ENCODE assay signal across 13 mouse cellular contexts in the genomic region with DNA sequence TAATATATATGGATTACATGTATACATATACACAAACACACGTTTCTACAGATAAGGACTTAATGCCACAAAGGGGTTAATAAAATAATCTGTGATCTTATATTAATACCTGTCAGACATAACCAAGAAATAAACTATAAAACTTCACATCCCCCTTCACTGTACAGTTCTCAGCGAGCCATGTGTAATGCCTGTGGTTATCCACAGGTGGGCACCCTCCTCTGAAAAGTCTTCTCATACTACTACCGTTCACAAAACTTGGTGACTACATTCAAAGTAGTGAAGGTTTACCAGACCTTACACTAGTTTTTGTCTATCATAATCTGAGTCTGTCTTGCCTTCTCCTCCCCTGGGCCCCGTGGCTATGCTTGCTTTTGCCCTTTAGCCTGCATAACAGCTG.
A peak's percentile ranks its signal among the peaks of the same experiment; 100 is the strongest.
DNase-seq lines count a peak whose midpoint lies in the region; ATAC-seq and TF ChIP-seq lines count a peak whose summit lies in the region.
"Had no signal": no experiment of that assay in that cellular context is flagged by ENCODE, and none has a peak within 500 bp of the region (broad histone marks: within the 10 kb centered on the region; RNA-seq: fewer than 3 reads in every experiment).

No protein-coding gene starts in this region.

- H3K9ac ChIP-seq in kidney, postnatal 0 days (ENCODE audit: low read depth, low read length), result no peak overlapping the region
- H3K9ac ChIP-seq in limb, embryonic 13.5 days, result no peak overlapping the region
- H3K9ac ChIP-seq: intestine, embryonic 15.5 days; liver, embryonic 13.5 days; neural tube, embryonic 13.5 days had no signal

- TF ChIP-seq CTCF in kidney, postnatal 0 days (IDR thresholded peaks at IDR 0.05; ENCODE audit: low read depth), result peak; percentile 69
- TF ChIP-seq CTCF in G1E (IDR thresholded peaks at IDR 0.05; ENCODE audit: low read depth, low read length), result peak; percentile 42

- DNase-seq in kidney, postnatal 0 days (ENCODE audit: low spot score), result peak; percentile 68
- no peak for DNase-seq in kidney, adult 11 months
- DNase-seq in G1E (ENCODE audit: low spot score), result peak; percentile 5
- DNase-seq in c-Kit-positive CD71-positive TER-119-negative erythroid progenitor cells, embryonic 14.5 days (ENCODE audit: low read depth), result peak; percentile 1
- DNase-seq in left cerebral cortex, postnatal 14 days (ENCODE audit: low spot score in 2 of 2), result no peak
- DNase-seq in spleen, postnatal 36 days (ENCODE audit: low spot score in 2 of 2), result no peak
- no peak for DNase-seq in layer of hippocampus, postnatal 14 days (ENCODE audit: low spot score in 2 of 2)
- DNase-seq: cerebellum, postnatal 10 days; gastrocnemius, postnatal 14 days; liver, embryonic 13.5 days had no signal

- H3K4me1 ChIP-seq in kidney, postnatal 0 days (replicated peaks; ENCODE audit: insufficient read depth, low read length), result no peaks in the 10 kb centered on the region
- 0 out of 2 replicates have a peak, but pooled peaks cover 2% of the 10 kb centered on the region for H3K4me1 ChIP-seq in G1E (ENCODE audit: insufficient read depth, low read depth, low read length)
- H3K4me1 ChIP-seq in limb, embryonic 13.5 days, result no peaks in the 10 kb centered on the region
- H3K4me1 ChIP-seq: intestine, embryonic 15.5 days; liver, embryonic 13.5 days; neural tube, embryonic 13.5 days had no signal

- no peak overlapping the region for H3K4me3 ChIP-seq in kidney, postnatal 0 days (replicated peaks; ENCODE audit: low read depth, low read length)
- no peak overlapping the region for H3K4me3 ChIP-seq in G1E (ENCODE audit: low read depth, low read length)
- no peak overlapping the region for H3K4me3 ChIP-seq in limb, embryonic 13.5 days
- H3K4me3 ChIP-seq: intestine, embryonic 15.5 days; liver, embryonic 13.5 days; neural tube, embryonic 13.5 days had no signal

- WGBS in kidney, postnatal 0 days, result 43% methylated on average over 4 of the region's 4 CpGs
- WGBS in limb, embryonic 13.5 days, result 59% methylated on average over 4 of the region's 4 CpGs

- no peaks in the 10 kb centered on the region for H3K27me3 ChIP-seq in kidney, postnatal 0 days (ENCODE audit: insufficient read depth, low read length)
- H3K27me3 ChIP-seq in G1E (ENCODE audit: insufficient read depth, low read length), result peaks cover 4% of the 10 kb centered on the region
- no peaks in the 10 kb centered on the region for H3K27me3 ChIP-seq in limb, embryonic 13.5 days
- H3K27me3 ChIP-seq: intestine, embryonic 15.5 days; liver, embryonic 13.5 days; neural tube, embryonic 13.5 days had no signal

- no peaks in the 10 kb centered on the region for H3K36me3 ChIP-seq in kidney, postnatal 0 days (ENCODE audit: insufficient read depth, low read length)
- H3K36me3 ChIP-seq in G1E (replicated peaks), result no peaks in the 10 kb centered on the region
- no peaks in the 10 kb centered on the region for H3K36me3 ChIP-seq in limb, embryonic 13.5 days
- H3K36me3 ChIP-seq: intestine, embryonic 15.5 days; liver, embryonic 13.5 days; neural tube, embryonic 13.5 days had no signal

- H3K27ac ChIP-seq in kidney, postnatal 0 days, result no peak overlapping the region
- no peak overlapping the region for H3K27ac ChIP-seq in limb, embryonic 13.5 days
- H3K27ac ChIP-seq: intestine, embryonic 15.5 days; liver, embryonic 13.5 days; neural tube, embryonic 13.5 days had no signal

- intact Hi-C loops in left cerebral cortex, postnatal 14 days (cut with DNase I), result no loop called here

- no peaks in the 10 kb centered on the region for H3K9me3 ChIP-seq in kidney, postnatal 0 days (replicated peaks; ENCODE audit: low read length)
- H3K9me3 ChIP-seq in G1E (replicated peaks), result no peaks in the 10 kb centered on the region
- no peaks in the 10 kb centered on the region for H3K9me3 ChIP-seq in limb, embryonic 13.5 days
- H3K9me3 ChIP-seq: intestine, embryonic 15.5 days; liver, embryonic 13.5 days; neural tube, embryonic 13.5 days had no signal

- no peak overlapping the region for H3K4me2 ChIP-seq in kidney, postnatal 0 days (ENCODE audit: low read length)
- no peak overlapping the region for H3K4me2 ChIP-seq in limb, embryonic 13.5 days (replicated peaks)
- H3K4me2 ChIP-seq: intestine, embryonic 15.5 days; liver, embryonic 13.5 days; neural tube, embryonic 13.5 days had no signal

- peak; percentile 74 for ATAC-seq in kidney, postnatal 0 days (replicated peaks; ENCODE audit: low FRiP score, low read depth)
- ATAC-seq in G1E (ENCODE audit: extremely low read depth, insufficient number of reproducible peaks, low FRiP score, poor library complexity, severe bottlenecking), result peak; percentile 34
- ATAC-seq in limb, embryonic 13.5 days (ENCODE audit: low FRiP score, low read depth), result peak; percentile 64; the same call in 1 of the 2 replicates
- ATAC-seq: intestine, embryonic 15.5 days had no signal

Comparison
In these comparisons a context has a peak if more than half of its experiments do, and no peak if none do; other contexts are left out.
1. DNase-seq: peak in kidney, postnatal 0 days (single experiment), G1E (single experiment) and c-Kit-positive CD71-positive TER-119-negative erythroid progenitor cells, embryonic 14.5 days (single experiment); none in kidney, adult 11 months (single experiment), left cerebral cortex, postnatal 14 days (0 of 2), spleen, postnatal 36 days (0 of 2) and layer of hippocampus, postnatal 14 days (0 of 2).
2. Peak in every context shown above with its lines, with median percentiles within 50 percentile points of each other: ATAC-seq.